Comparison of ENCODE assay signal across 27 mouse cellular contexts in the genomic region with DNA sequence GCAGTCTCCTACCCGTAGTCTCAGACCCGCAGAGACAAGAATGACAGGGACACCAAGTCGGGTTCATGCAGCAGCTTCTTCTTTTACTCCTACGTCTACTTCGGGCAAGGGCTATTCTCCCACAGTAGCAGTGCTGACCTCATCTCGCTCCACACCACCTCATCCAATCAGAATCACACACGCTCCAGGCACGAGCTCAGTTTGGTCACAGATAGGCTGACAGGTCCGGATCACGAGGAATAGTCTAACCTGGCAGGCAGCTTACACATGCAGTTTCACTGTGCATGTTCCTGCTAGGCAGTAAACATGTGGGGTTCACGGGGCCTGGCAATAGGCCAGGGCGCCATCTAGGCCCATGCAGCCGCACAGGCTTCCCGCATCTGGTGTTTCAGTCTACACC.
"Had no signal": no experiment of that assay in that cellular context is flagged by ENCODE, and none has a peak within 500 bp of the region (broad histone marks: within the 10 kb centered on the region; RNA-seq: fewer than 3 reads in every experiment).

No protein-coding gene starts in this region.

- H3K27me3 ChIP-seq: heart, embryonic 13.5 days; heart, embryonic 15.5 days; hindbrain, embryonic 13.5 days; hindbrain, embryonic 15.5 days; kidney, embryonic 15.5 days; limb, embryonic 13.5 days; limb, embryonic 15.5 days; liver, embryonic 12.5 days had no signal

- H3K36me3 ChIP-seq: heart, embryonic 13.5 days; heart, embryonic 15.5 days; hindbrain, embryonic 13.5 days; hindbrain, embryonic 15.5 days; kidney, embryonic 15.5 days; limb, embryonic 13.5 days; limb, embryonic 15.5 days; liver, embryonic 12.5 days had no signal

- DNase-seq: gastrocnemius, postnatal 14 days; gastrocnemius, postnatal 36 days; heart, adult 18-20 months; heart, postnatal 14 days; heart, postnatal 36 days; kidney, adult 11 months; kidney, adult 2 months; kidney, adult 9 months; kidney, postnatal 14 days; kidney, postnatal 36 days; layer of hippocampus, adult 9-11 months; left cerebral cortex, postnatal 4 days had no signal

- H3K4me3 ChIP-seq: heart, embryonic 13.5 days; heart, embryonic 15.5 days; hindbrain, embryonic 13.5 days; hindbrain, embryonic 15.5 days; kidney, embryonic 15.5 days; layer of hippocampus, adult 2 months; left cerebral cortex, adult 2 months; limb, embryonic 13.5 days; limb, embryonic 15.5 days; liver, embryonic 12.5 days had no signal

- H3K9ac ChIP-seq: heart, embryonic 13.5 days; heart, embryonic 15.5 days; hindbrain, embryonic 13.5 days; hindbrain, embryonic 15.5 days; kidney, embryonic 15.5 days; limb, embryonic 13.5 days; limb, embryonic 15.5 days; liver, embryonic 12.5 days; liver, embryonic 14.5 days had no signal

- H3K4me1 ChIP-seq: heart, embryonic 13.5 days; heart, embryonic 15.5 days; hindbrain, embryonic 13.5 days; hindbrain, embryonic 15.5 days; kidney, embryonic 15.5 days; limb, embryonic 13.5 days; limb, embryonic 15.5 days; liver, embryonic 12.5 days had no signal

- H3K27ac ChIP-seq: heart, embryonic 13.5 days; heart, embryonic 15.5 days; hindbrain, embryonic 13.5 days; hindbrain, embryonic 15.5 days; hindbrain, postnatal 0 days; kidney, embryonic 15.5 days; kidney, postnatal 0 days; layer of hippocampus, adult 2 months; left cerebral cortex, adult 2 months; limb, embryonic 13.5 days; limb, embryonic 15.5 days; liver, embryonic 12.5 days; liver, embryonic 14.5 days had no signal

- ATAC-seq: hindbrain, postnatal 0 days; intestine, embryonic 16.5 days; liver, embryonic 12.5 days had no signal

- H3K9me3 ChIP-seq: heart, embryonic 13.5 days; heart, embryonic 15.5 days; hindbrain, embryonic 13.5 days; hindbrain, embryonic 15.5 days; kidney, embryonic 15.5 days; limb, embryonic 13.5 days; limb, embryonic 15.5 days; liver, embryonic 12.5 days had no signal

- H3K4me2 ChIP-seq: heart, embryonic 11.5 days; heart, embryonic 13.5 days; heart, embryonic 15.5 days; hindbrain, embryonic 13.5 days; hindbrain, embryonic 15.5 days; kidney, embryonic 15.5 days; limb, embryonic 13.5 days; limb, embryonic 15.5 days; liver, embryonic 12.5 days had no signal
